ENCODE assay signal across 9 mouse cellular contexts in genomic region chr5:66866019-66866418, GRCm38 (mm10).
DNase-seq lines count a peak whose midpoint lies in the region; ATAC-seq lines count a peak whose summit lies in the region.
"Had no signal": no experiment of that assay in that cellular context is flagged by ENCODE, and none has a peak within 500 bp of the region (broad histone marks: within the 10 kb centered on the region; RNA-seq: fewer than 3 reads in every experiment).

No protein-coding gene starts in this region.

- ATAC-seq in kidney, embryonic 14.5 days (ENCODE audit: low FRiP score, low TSS enrichment), result no peak
- ATAC-seq in forebrain, embryonic 14.5 days, result peak; percentile 67
- ATAC-seq in megakaryocyte progenitor cell, adult 5-6 weeks (replicated peaks; ENCODE audit: poor library complexity), result no peak
- ATAC-seq in megakaryocyte, adult 5-6 weeks (ENCODE audit: poor library complexity, severe bottlenecking), result no peak

- intact Hi-C loops in left cerebral cortex, postnatal 25 days (cut with DNase I), result loop anchor here (5.0 kb wide), 1 partner anchor 134 kb away; no protein-coding TSS in a partner anchor

- DNase-seq in kidney, adult 11 months, result peak; percentile 59
- peak; percentile 56 for DNase-seq in adrenal gland, postnatal 25 days
- peak; percentile 91 for DNase-seq in forebrain, embryonic 14.5 days (ENCODE audit: low spot score)
- DNase-seq in left cerebral cortex, postnatal 25 days (ENCODE audit: low spot score in 2 of 2), result peak; percentile 26 to 53
- DNase-seq in spleen, adult 18-20 months, result no peak

- WGBS in kidney, embryonic 14.5 days, result 70% methylated on average over 8 of the region's 8 CpGs
- WGBS in forebrain, embryonic 14.5 days, result 16% methylated on average over 8 of the region's 8 CpGs

- 0 out of 2 replicates have a peak, but pooled peaks cover 13% of the 10 kb centered on the region for H3K4me1 ChIP-seq in kidney, embryonic 14.5 days (ENCODE audit: control insufficient read depth, insufficient read depth, low read length)
- peaks cover 33% of the 10 kb centered on the region for H3K4me1 ChIP-seq in forebrain, embryonic 14.5 days (ENCODE audit: control insufficient read depth, insufficient read depth, low read length)

- no peaks in the 10 kb centered on the region for H3K9me3 ChIP-seq in kidney, embryonic 14.5 days (ENCODE audit: control insufficient read depth, low read length)
- no peaks in the 10 kb centered on the region for H3K9me3 ChIP-seq in forebrain, embryonic 14.5 days (replicated peaks; ENCODE audit: control insufficient read depth, low read length)

- H3K4me2 ChIP-seq in kidney, embryonic 14.5 days (replicated peaks; ENCODE audit: low read depth, low read length), result no peak overlapping the region
- no peak overlapping the region for H3K4me2 ChIP-seq in forebrain, embryonic 14.5 days (ENCODE audit: low read length)

- H3K4me3 ChIP-seq in kidney, embryonic 14.5 days (ENCODE audit: low read length), result no peak overlapping the region
- no peak overlapping the region for H3K4me3 ChIP-seq in forebrain, embryonic 14.5 days (ENCODE audit: low read depth, low read length)
- H3K4me3 ChIP-seq: myocyte had no signal

- H3K27me3 ChIP-seq in kidney, embryonic 14.5 days (ENCODE audit: control insufficient read depth, insufficient read depth, low read length), result no peaks in the 10 kb centered on the region
- H3K27me3 ChIP-seq in forebrain, embryonic 14.5 days (replicated peaks; ENCODE audit: control insufficient read depth, insufficient read depth, low read length), result no peaks in the 10 kb centered on the region

- H3K36me3 ChIP-seq in kidney, embryonic 14.5 days (ENCODE audit: control insufficient read depth, insufficient read depth, low read length), result no peaks in the 10 kb centered on the region
- no peaks in the 10 kb centered on the region for H3K36me3 ChIP-seq in forebrain, embryonic 14.5 days (ENCODE audit: control insufficient read depth, insufficient read depth, low read length)

- H3K27ac ChIP-seq in kidney, embryonic 14.5 days (ENCODE audit: low read depth, low read length), result no peak overlapping the region
- peak overlapping the region; percentile 55; the same call in 1 of the 2 replicates for H3K27ac ChIP-seq in forebrain, embryonic 14.5 days (ENCODE audit: low read depth, low read length)

- no peak overlapping the region for H3K9ac ChIP-seq in kidney, embryonic 14.5 days (ENCODE audit: low read depth, low read length)
- H3K9ac ChIP-seq in forebrain, embryonic 14.5 days (ENCODE audit: low read length), result no peak overlapping the region

Comparison
In these comparisons a context has a peak if more than half of its experiments do, and no peak if none do; other contexts are left out.
1. DNase-seq: peak in kidney, adult 11 months (single experiment), adrenal gland, postnatal 25 days (single experiment), forebrain, embryonic 14.5 days (single experiment) and left cerebral cortex, postnatal 25 days (2 of 2); none in spleen, adult 18-20 months (0 of 2).